Mouse (Mus musculus): ENCODE results near the gene Suclg2. TPM values are rescaled to one million over a fixed set of nuclear protein-coding genes. Genes with fewer than 3 reads are reported as not detected.

Suclg2 gene
- total RNA-seq, 2 experiments from 2014 or later, result 94.9 to 103 TPM

DNA sequence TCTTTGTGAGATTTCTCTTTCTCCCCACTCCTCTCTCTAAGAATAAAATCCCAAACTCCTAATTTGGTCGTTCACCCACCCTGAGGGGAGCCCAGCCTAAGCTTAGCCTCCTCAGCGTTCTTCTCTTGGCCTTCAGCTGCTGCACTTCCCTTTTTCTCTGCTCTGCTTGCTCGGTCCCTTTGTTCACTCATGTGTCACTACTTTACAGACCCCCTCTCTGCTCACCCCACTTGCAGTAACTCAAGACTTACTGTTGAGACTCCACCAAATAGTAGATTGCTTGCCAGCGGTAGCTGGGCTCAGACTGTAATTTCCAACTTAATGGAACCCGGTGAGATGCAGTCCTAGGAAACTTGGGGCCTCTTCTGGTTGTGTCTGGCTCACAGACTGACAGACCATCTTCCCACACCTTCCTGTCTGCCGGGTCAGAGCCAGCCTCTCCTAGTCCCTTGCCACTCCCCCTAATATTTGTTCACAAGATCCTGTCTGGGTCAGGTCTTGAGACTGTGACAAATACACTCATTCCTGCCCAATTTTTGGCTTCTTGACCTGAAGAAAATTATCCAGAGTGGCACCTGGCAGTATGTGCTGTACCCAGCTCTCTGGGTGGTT lies 166.2 kb downstream of the Suclg2 start:
- no peak for DNase-seq

DNA sequence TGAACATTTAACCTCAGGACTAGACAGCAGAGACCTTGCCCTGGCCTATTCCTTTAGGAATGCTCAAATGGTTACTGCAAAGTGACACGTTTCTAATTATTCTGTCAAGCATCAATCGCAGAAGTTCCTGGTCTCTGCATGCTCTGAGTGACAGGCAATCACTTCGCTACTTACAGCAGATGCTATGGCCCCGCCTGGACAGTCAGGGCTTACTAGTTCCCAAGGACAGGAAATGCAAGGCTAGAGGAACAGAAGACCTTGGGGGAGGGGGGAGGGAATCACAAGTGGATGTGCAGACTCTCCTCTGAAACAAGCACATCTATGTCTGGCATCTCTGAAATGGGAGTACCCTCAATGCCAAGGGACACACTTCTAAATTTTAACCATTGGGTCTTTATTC lies 167.6 kb downstream of the Suclg2 start:
- no peak for DNase-seq

DNA sequence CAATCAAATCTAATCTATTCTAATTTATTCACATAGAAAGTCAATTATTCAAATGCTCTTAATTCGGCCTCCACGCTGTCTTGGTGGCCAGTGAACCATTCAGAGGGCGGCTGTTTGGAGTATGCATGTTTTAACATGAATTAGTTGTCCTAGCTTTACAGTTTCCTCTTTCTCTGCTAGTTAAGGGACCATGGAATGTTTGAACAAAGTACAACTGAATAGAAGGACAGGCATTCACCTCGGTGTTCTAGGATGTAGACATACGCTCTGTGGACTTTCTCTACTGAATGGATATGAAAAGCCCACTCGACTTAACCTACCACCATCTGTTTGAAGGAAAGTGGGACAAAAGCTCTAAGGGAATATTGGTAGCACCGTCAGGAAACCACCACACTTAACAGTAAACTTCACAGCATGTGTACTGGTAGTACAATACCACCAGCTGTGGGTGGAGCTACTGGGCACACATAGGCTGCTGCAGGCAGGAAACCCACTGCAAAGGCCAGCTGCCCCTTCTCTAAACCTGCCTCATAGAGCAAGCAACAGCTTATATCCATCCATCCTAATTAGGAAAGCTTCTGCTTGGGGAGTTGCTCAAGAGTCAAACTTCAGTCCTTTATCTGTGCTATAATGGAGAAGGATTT lies 172.3 kb downstream of the Suclg2 start:
- DNase-seq, result no peak

DNA sequence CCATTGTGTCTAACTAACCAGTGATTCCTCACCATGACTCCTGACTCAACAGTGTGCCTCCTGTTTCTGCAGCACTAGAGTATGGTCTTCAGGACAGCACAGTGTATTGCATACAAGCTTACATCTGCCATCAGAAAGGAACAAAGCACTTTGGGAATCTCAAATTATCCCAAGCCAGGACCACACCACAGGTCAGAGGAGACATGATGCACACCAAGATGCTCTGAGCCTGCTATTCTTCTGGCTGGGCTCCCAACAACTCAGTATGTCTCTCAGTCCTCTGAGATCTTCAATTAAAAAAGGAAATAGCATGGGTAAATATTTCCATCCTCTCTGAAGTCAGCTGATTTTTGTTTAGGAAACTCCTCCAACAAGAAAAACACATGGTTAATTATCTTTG lies 172.9 kb downstream of the Suclg2 start:
- DNase-seq, result no peak

DNA sequence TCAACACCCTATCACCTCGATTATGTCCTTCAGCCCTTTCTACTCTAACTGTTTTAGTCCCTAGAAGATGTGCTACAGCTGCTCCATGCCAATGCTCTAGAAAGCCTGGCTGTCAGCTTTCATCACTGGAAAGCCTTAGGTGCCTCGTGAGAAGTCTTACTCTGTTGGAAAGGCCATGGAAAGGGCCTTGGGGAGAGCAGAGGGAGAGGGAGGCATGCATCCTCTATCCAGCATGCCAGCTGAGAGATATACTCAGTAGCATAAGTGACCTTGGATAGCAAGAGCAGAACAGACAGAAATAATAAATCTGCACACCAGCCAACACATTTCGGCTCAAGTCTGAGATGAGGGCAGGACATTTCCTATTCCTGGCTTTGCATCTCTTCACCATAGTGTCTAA lies 173.3 kb downstream of the Suclg2 start:
- no peak for DNase-seq

DNA sequence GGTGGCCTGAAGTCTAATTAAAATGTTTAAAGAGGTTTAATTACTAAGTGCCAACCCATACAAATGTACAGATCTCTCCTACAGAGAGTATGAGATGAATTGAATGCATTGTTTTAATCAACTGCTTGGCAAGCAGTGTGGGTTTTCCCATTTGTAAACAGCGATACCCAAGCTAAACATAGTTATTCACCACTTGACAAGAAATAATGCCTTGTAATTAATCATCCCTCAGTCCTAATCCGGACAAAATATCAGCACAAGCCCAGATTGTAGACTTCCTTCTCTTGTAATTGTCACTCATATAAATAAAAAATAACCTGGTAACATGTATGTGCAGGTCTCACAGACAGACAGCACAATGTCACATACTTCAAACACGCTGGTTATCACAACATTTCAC lies 183.4 kb downstream of the Suclg2 start:
- no peak for DNase-seq

DNA sequence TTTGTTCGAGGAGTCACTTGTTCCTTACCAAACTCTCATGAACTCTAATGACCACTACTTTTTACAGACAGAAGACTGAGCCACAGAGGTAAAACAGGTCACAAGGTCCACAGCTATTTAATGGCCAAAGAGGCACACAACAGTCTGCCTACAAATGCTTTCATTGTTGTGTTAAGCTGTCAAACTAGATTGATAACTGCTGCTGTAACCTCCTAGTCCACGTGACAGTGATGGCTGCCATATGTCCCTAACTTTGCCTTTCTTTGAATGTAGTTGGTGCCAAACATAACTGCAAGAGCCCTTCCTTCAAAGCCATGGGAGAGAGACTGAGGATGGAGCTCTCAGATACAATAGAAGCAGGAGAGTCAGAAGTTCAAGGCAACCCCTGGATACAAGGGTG lies 198.8 kb downstream of the Suclg2 start:
- DNase-seq, result no peak

DNA sequence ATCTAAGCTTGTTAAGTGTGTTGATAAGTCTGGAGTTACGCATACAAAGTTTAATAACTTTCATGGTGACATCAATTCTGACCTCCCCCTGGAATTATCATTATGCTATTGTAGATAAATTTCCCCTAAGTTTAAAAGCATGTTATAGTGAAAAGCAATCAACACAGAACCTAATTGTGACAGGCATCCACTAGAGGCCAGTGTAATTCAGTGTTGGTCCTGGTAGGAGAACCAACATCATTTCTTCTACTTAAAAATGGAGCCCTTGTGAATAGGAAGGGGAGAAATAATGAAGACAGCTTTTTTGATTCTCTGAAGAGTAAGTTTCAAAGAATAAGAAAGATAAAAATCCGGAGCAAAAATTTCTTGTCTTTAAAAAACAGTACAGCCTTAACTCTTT lies 200.2 kb downstream of the Suclg2 start:
- DNase-seq, result no peak

DNA sequence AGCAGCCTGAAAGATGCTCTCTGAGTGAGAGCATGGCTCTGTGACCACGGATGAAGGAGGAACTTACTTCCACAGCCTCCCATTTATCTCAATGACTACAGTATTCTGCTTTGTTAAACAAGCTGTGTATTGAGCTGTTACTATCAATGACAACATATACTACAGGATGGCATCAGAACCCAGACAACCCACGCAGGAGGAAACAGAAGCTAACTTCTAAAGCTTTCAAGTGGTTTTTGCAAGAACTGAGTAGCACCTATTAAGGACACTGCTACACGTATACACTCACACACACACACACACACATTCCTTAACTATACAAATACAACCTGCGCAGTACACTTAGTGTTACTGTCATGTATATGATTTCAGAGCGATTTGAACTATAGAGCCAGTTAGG lies 202.9 kb downstream of the Suclg2 start:
- no peak for DNase-seq

DNA sequence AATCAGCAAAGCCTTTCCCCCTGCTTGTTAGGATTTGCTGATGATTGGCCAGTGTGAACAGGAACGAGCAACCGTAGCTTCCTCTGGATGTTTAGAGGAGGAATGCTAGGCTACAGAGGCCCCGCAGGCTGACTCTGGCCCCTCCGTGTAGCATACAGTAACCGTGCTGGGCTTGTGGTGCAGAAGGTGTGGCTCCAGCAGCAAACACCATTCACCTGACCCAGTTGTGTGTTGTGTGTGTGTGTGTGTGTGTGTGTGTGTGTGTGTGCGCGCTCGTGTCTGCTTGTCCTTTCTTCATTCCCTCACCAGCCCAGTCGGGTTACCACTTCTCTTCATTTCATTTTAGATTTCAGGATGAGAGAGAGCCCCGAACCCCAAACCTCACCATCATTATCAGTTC lies 203.9 kb downstream of the Suclg2 start:
- DNase-seq, result no peak

DNA sequence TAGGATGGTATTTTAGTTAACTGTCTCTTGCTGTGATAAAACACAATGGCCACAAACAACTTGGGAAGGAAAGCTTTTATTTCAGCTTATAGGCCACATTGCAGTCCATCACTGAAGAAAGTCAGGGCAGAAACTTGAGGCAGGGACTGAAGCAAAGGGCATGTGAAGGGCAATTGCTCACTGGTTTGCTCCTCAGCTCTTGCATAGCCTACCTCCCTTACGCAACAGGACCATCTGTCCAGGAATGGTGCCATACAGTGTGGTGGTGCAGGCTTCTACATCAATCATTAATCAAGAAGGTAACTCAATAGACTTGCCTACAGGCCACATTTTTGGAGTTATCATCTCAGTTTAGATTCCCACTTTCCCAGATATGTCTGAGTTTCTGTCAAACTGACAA lies 206.9 kb downstream of the Suclg2 start:
- DNase-seq, result no peak

DNA sequence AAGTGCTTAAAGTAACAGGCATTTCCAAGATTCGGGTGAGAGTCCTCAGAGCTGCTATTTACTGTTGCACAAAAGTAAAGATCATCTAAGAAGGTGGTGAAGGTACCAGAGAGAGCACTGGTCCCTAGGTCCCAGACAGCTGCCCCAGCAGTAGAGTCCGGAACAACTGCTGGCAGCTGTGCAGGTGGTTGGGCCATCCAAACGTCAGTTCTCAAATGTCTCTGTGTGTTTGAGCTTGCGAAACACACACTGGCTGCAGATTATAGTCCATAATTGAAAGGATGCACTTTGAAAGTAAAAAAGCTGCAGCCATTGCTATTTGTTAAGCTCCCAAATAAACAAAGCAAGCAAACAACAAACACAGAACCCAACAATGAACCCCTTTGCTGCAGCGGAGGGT lies 217.8 kb downstream of the Suclg2 start:
- DNase-seq, result no peak

DNA sequence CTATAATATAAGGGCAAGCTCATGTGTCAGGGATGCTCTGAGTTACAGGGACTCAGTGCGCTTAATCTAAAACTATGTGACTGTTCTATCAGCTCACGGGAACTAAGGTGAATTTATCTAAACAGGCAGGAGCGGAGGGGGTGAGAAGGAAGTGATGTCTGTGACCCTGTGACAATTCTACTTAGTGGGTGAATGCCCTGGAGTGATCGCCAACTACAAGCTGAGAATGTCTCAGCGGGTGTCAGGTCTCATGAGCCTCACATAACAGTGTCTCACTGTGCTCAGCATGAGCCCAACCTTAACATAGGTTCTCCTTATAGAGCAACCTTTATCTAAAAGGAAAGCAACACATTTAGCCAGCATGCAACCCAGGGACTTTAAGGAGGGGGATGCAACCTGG lies 219.0 kb downstream of the Suclg2 start:
- DNase-seq, result no peak

DNA sequence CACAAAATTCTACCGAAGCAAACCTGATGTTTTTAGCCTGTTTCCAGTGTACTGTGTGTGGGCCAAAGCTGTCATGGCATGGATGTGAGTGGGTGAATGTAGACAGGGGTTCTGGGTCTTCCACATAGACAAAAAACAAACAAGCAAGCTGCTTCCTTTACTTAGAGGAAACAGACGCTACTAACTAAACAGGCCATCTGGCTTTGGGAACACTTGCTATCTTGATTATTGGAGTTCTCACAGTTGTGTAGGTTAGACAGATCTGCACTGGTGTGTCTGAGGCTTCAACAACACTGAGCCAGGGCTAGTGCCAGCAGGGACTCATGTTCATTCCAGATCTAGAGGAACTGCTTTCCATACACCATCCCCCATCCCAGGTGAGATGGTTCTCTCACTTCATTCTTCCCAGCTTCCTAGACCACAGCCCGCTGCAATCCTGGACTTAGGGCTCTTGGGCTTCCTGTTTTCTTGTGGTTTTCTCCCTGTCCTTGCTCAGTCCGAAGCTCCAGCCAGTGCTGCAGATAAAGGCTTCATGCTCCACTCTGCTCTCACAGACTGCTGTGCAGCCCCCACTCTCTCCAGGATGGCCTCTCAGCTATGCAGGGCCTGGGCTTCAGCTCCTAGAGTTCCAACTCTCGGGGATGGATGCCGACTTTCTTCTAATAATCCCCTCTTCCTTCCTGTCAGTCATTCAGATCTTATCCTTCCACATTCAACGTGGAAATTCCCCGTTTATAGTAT lies 226.2 kb downstream of the Suclg2 start:
- no peak for DNase-seq

DNA sequence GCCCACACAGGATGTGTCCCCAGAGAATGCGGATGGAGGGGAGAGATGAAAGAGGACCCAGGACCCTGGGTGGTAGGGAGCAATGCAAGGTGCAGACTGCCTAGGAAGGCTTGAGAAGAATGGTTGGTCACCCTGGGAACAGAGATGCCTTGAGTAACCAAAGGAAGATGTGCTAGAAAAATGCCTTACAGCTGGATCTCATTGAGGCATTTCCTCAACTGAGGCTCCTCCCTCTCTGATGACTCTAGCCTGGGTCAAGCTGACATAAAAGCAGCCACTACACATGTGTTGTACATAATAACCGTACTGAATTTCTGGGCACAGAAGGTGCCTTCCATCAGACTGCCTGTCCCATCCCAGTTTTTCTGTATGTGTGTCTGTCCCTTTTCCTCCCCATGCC lies 227.6 kb downstream of the Suclg2 start:
- DNase-seq, result no peak

DNA sequence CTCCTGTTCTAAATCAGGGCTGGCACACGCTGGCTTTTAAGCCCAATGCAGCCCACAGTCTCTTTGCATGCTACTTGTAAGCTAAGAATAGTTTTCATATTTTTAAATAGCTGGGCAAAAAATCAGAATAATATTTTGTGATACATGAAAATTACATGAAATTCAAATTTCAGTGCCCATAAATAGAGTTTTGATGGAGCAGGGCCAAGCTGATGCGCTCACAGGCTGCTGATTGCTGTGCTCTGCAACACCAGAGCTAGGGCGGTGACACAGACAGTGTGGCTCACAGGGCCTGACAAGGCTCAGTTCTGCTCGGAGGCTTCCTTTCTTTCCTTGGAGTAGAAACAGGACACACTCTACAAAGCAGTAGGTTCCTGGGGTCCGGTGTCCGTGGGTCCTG lies 232.8 kb downstream of the Suclg2 start:
- DNase-seq, result no peak

DNA sequence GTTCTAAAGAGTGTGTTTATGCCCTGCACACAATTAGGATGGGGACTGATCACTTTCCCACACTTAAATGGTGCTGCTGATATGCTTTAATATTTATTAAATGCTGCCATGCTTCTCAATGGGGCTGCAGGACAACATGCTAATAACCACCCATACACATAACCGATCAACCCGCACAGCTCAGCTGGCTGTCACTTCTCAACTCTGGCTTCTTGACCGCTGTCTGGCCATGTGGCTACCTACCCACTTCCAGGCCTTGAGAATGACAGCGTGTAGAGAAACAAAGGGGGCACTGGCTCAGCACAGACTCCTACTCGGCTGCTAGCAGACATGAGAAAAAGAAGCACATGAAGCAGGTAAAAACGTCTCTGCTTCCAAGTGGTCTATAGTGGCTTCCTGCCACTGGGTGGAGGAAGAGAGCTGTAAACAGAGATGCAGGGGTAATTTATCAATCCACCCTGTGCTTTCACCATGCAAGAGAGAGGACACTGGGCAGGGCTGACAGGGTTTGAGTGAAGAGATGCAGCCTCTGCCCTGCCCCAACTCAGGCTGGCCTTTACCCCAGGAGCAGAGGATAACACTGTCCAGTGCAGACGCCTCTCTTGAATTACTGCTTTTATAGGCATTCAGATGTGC lies 234.3 kb downstream of the Suclg2 start:
- DNase-seq, result peak; percentile 48

DNA sequence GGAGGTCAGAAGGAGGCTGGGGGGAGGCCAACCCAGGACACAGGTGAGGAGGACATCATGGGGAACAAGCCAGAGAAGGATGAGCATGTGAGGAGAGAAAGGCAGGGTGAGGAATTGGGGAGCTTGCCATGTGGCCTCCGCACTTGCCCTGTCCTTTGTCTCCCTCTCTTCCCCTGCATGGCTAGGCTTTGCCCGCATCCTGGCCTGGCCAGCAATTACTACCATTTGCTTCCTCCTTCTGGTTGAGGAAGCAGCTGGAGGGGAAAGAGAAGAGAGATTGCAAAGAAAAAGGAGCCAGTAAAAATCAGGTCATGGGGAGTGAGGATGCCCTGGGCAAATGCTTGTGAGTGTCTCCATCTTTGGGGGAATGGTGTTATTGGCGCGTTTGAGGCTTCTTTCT lies 234.9 kb downstream of the Suclg2 start:
- no peak for DNase-seq

DNA sequence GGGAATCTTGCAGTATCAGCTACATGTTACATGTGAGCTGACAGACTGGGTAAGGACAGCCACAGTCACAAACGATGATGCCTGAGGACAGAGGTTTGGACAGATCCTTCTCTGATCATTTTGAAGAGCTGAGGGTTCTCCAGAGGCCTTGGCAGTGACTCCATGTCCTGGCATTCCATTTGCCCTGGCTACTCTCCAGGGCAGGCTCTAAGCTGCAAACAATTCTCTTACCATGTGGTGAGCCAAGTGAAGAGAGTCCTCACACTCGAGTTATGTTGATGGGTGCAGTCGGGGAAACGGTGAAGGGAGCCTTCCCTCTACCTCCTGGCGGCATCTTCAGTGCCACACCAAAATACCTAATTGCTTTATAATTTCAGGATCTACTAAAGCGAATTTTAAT lies 235.5 kb downstream of the Suclg2 start:
- DNase-seq, result peak; percentile 63

DNA sequence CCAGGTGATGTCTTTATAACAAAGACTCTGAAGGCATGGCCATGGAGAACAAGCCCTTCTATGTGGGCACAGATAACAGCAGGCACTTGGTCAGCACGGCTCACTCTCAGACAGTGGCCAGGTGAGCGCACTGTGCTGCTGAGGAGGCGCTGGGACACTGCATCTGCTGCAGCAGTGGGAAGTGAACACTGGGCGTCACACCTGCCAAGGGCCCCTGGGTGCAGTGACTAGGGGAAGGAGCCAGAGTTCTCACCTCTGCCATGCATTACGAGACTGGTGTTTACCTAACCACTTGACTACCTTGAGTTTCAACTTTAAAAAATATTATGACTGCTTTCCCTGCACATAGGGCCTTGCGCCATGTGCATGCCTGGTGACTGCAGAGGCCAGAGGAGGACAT lies 238.8 kb downstream of the Suclg2 start:
- no peak for DNase-seq

DNA sequence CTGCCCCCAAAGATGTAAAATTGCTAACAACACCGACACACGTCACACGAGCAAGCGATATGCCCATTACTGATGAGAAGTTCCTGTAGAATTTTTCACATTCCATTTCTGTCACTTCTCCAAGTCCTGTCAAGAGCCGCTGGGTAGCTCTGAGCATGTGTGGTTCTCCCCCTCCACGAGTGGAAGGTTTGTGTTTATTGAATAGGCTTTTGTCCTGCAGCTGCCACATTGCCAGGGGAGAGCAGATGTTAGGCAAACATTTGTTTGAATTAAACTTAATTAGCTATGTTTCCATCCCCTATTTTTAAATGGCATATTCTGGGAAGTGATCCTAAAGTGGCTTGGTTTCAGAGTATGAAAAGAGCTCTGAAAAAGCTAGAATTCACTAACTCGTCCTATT lies 249.1 kb downstream of the Suclg2 start:
- no peak for DNase-seq

DNA sequence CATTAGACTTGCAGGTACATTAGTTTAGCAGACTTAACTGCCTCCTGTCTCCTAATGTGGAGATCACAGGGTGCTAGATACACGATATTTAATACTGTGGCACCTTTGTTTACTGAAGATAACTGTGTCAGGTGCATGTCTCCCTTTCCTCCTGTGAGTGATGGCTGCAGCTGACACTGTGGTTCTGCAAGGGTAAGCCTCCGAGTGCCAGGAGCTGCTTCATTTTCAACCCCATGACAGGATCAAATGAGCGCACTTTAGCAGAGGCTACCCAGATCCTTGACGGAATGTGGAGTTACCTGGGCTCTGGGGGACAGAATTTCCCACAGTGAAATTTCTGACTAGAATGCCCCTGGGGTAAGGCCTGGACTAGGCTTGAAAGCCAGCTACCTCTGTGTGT lies 253.3 kb downstream of the Suclg2 start:
- no peak for DNase-seq

DNA sequence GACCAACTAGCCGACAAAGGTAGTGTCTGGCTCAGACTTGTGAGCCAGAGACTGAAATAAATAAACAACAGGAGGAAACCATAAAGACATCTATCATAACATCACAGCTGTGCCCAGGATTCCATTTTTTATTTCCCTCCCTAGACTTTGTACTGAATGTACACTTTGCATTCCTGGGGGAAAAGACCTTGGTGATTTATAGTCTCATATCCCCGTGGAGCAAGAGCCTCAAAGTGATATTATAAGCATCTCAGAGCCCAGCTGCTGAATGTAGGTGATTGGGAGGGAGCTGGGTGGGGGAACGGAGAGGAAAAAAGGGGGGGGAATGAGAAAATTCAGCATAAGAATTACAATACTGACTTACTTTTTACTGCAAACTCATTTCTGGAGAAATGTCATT lies 259.2 kb downstream of the Suclg2 start:
- DNase-seq, result no peak

DNA sequence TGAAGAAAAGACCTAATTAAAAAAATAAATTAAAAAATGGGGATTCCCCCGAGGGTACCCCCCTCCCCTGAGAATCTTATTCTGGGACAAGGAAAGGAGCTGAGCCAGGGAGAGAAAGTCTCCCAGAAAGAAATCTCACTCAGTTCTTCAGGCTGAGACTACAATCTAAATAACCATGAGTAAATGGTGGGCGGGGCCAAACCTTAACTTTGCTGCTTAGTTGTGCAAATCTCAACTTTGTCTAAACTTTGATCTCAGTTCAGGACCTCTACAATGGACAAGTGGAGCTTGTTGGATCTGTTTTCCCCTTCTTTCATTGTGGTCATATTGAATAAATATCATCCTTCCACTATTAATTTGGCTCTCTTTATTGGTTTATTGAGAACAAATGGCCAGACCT lies 272.4 kb downstream of the Suclg2 start:
- no peak for DNase-seq
